Mouse (Mus musculus) limb, embryonic 12.5 days (tissue): Measurements from ENCODE around the gene Oprm1. TPM values are rescaled to one million over a fixed set of nuclear protein-coding genes. Genes with fewer than 3 reads are reported as not detected.
"Not testable (repeated sequence)": the region's sequence is repeated elsewhere in the genome, so short reads cannot be mapped to it uniquely, and the experiment has no call there.

Source experiments
- ATAC-seq: fragments of 200-750 bp; cut with Nextera tagmentation; 2 replicates; pipeline ENCODE4 v1.8.0; 2017; ENCODE audit warnings: low read depth, moderate TSS enrichment; ENCODE audit not compliant: insufficient number of reproducible peaks, insufficient read depth, low FRiP score, low TSS enrichment
- H3K27ac ChIP-seq: fragments of 300-500 bp; sonication (generic); 2 replicates; pipeline ENCODE4 v1.5.1; 2016; ENCODE audit warnings: mild to moderate bottlenecking, moderate library complexity
- H3K27me3 ChIP-seq: fragments of 300-500 bp; sonication (generic); 2 replicates; pipeline ENCODE4 v1.6.1; 2016; ENCODE audit warnings: mild to moderate bottlenecking, moderate library complexity
- H3K36me3 ChIP-seq: fragments of 300-500 bp; sonication (generic); 2 replicates; pipeline ENCODE4 v1.6.1; 2016; ENCODE audit warnings: mild to moderate bottlenecking, moderate library complexity
- H3K4me1 ChIP-seq: fragments of 300-500 bp; sonication (generic); replicated peaks from 2 replicates; pipeline ENCODE4 v1.6.1; 2016
- H3K4me2 ChIP-seq: fragments of 300-500 bp; sonication (generic); 2 replicates; pipeline ENCODE4 v1.6.1; 2016; ENCODE audit warnings: mild to moderate bottlenecking, moderate library complexity
- H3K4me3 ChIP-seq: fragments of 300-500 bp; sonication (generic); replicated peaks from 2 replicates; pipeline ENCODE4 v1.5.1; 2016; ENCODE audit warnings: mild to moderate bottlenecking
- H3K9ac ChIP-seq: fragments of 300-500 bp; sonication (generic); replicated peaks from 2 replicates; pipeline ENCODE4 v1.6.1; 2016; ENCODE audit warnings: mild to moderate bottlenecking, moderate library complexity
- H3K9me3 ChIP-seq: fragments of 300-500 bp; sonication (generic); 2 replicates; pipeline ENCODE4 v1.6.1; 2016; ENCODE audit warnings: mild to moderate bottlenecking, moderate library complexity
- WGBS: fragments of 180-500 bp; shearing (Covaris S2); methylation state at CpG from one replicate; pipeline ENCODE4 v1.1.7; 2016; 5-methylcytosine and 5-hydroxymethylcytosine counted together
- polyA plus RNA-seq: library from polyadenylated mRNA; unstranded; fragments of >200 nt; fragmentation: Nextera tagmentation; extraction: Ambion mirVana; gene quantifications from 2 replicates; pipeline ENCODE4 v1.2.1, GENCODE M21; 2016

The Oprm1 gene
- polyA plus RNA-seq, 1 experiment from 2014 or later, result not detected

DNA sequence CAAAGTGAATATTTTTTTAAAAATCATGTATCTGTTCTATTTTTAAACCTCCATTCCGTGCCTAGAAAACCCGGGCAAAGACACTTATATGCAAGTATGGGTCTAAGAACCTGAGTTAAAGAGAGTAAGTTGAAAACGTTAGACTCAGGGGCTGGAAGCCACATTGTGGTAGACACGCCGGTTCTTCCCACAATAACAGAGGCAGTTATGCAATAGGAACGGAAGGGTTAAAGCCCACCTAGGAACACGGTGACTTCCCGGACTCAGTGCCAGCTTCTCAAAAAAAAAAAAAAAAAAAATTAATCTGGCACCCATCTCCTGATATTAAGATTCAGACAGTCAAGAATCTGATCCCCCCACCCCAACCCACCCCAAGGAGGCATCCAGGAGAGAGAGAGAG lies 221.5 kb downstream of the Oprm1 start:
- Histone ChIP-seq H3K4me3 (peak overlapping the region; percentile 19; the same call in 1 of the 2 replicates), H3K4me2 (peak overlapping the region; percentile 49), H3K4me1 (peaks cover 9% of the 10 kb centered on the region; the same call in 1 of the 2 replicates), H3K9ac (no peak overlapping the region), H3K27me3 (no peaks in the 10 kb centered on the region), H3K36me3 (no peaks in the 10 kb centered on the region), H3K27ac (no peak overlapping the region), H3K9me3 (no peaks in the 10 kb centered on the region)
- no peak for ATAC-seq
- WGBS, result 52% methylated on average over 8 of the region's 8 CpGs

DNA sequence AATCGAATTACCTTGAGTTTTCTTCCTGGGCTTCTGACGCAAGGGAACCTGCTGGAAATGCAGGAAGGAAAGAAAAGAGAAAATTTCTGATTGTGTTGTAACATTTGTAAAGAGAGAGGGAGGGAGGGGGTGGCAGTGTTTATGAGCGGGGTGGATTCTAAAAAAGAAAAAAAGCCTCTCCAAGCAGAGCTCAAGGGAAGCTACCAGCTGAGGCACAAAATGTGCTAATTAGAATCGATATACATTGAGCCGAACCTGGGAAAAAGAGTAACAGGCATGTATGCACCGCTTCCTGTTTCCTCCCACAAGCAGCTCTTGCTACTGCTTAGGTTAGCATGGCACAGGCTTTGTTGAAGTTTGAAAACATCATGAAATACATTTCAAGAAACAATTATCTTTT lies 221.9 kb downstream of the Oprm1 start:
- peaks cover 9% of the 10 kb centered on the region; the same call in 1 of the 2 replicates for H3K4me1 ChIP-seq
- no peaks in the 10 kb centered on the region for H3K9me3 ChIP-seq
- no peak overlapping the region for H3K27ac ChIP-seq
- no peak overlapping the region for H3K9ac ChIP-seq
- no peak for ATAC-seq
- 21% methylated on average over 6 of the region's 6 CpGs for WGBS
- peak overlapping the region; percentile 19; the same call in 1 of the 2 replicates for H3K4me3 ChIP-seq
- peak overlapping the region; percentile 49 for H3K4me2 ChIP-seq
- no peaks in the 10 kb centered on the region for H3K27me3 ChIP-seq
- H3K36me3 ChIP-seq, result no peaks in the 10 kb centered on the region

DNA sequence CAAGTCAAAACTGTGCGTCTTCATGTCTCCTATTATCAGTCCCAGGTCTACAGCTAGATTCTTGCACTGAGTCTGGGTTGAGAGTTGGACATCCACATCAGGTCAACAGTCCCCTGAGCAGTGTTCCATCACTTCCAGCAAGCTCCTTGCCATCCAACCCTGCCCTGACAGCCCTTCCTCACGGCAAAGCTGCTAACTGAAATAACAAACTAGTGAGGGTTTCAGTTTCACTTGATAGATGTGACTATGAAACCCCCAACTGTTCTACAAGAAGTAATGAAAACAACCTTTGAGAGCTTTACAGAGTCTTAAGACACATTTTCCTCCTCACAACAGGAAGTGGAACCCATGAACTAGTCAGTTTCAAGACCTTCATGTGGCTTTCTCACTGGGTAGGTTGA lies 224.4 kb downstream of the Oprm1 start:
- H3K27ac ChIP-seq, result no peak overlapping the region
- H3K4me3 ChIP-seq, result no peak overlapping the region
- 73% methylated on average over 2 of the region's 2 CpGs for WGBS
- ATAC-seq, result no peak
- H3K4me1 ChIP-seq, result peaks cover 9% of the 10 kb centered on the region; the same call in 1 of the 2 replicates
- no peaks in the 10 kb centered on the region for H3K9me3 ChIP-seq
- no peaks in the 10 kb centered on the region for H3K27me3 ChIP-seq
- no peak overlapping the region for H3K4me2 ChIP-seq
- H3K36me3 ChIP-seq, result no peaks in the 10 kb centered on the region
- no peak overlapping the region for H3K9ac ChIP-seq

DNA sequence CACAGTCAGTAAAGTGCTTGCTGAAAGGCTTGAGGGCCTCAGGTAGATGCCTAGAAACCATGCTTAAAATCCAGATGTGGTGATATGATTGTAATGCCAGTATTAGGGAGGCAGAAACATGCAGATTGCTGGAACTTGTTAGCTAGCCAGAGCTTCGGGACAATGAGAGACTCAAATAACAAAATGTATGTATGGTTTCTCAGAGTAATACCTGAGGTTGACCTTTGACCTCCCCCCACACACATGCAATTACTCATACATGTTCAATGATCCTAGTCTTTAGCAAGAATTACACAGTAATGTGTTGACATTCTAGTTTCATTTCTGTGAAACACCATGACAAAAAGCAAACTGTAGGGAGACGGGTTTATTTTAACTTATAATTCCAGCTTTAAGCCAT lies 225.1 kb downstream of the Oprm1 start:
- Histone ChIP-seq H3K9ac (no peak overlapping the region), H3K27ac (no peak overlapping the region), H3K36me3 (no peaks in the 10 kb centered on the region), H3K4me2 (no peak overlapping the region), H3K27me3 (no peaks in the 10 kb centered on the region), H3K4me1 (peaks cover 13% of the 10 kb centered on the region; the same call in 1 of the 2 replicates), H3K9me3 (no peaks in the 10 kb centered on the region), H3K4me3 (no peak overlapping the region)
- WGBS, result 82% methylated on average over 2 of the region's 2 CpGs
- ATAC-seq, result no peak

DNA sequence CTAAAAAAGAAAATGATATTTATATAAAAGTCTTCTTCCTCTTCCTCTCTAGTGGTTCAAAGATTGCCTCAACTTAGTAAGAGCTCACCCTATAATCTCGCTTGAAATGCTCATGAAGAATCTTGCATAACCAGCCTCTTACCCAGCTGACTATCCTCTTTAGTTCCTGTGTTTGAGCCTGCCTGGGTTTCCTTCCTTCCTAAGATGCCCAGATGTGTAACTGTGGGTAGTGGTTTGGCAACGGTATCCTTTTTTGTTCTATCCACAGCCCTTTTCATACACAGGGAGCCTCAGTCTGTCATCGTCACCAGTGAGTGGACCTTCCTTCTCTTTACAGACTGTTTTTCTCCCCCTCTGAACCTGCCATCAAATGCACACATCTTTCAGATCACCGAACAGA lies 227.9 kb downstream of the Oprm1 start:
- H3K9ac ChIP-seq, result no peak overlapping the region
- no peak overlapping the region for H3K4me3 ChIP-seq
- no peak for ATAC-seq
- no peak overlapping the region for H3K4me2 ChIP-seq
- H3K36me3 ChIP-seq, result no peaks in the 10 kb centered on the region
- no peaks in the 10 kb centered on the region for H3K9me3 ChIP-seq
- H3K27ac ChIP-seq, result no peak overlapping the region
- 89% methylated on average over 4 of the region's 4 CpGs for WGBS
- no peaks in the 10 kb centered on the region for H3K27me3 ChIP-seq
- 0 out of 2 replicates have a peak, but pooled peaks cover 4% of the 10 kb centered on the region for H3K4me1 ChIP-seq

DNA sequence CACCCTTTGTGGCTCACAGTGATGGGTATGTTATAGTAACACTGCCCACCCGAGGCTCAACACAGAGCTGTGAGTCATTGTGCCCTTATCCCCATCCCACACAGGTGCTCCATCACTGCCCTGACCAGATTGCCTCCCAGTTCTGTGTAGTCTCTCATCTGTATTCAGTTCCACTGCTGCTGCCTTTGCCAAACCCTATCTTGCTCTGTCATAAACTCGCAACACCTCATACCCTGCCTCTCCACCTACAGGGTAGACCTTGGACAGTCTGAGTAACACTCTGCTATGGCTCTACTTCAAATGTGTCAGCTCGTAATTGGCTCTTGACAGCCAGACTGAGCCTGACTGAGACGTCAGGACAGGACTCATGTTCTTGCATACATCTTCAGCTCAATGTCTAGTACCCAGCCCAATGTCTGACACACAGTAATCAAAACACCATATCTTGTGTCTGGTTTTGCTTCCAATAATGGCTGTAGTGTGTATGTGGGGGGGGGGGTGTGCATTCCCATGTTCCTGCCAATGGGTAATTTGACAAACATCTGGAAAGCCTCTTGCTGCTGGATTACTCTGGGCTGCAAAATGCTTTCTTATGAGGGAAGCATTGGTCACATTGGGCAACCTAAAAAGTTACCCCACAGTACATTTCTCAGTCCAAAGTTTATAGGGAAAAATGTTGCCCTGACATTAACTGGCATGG lies 229.2 kb downstream of the Oprm1 start:
- Histone ChIP-seq H3K36me3 (no peaks in the 10 kb centered on the region), H3K27me3 (no peaks in the 10 kb centered on the region), H3K9me3 (no peaks in the 10 kb centered on the region), H3K9ac (no peak overlapping the region), H3K27ac (0 out of 2 replicates have a peak overlapping the region, but pooled peaks have one; percentile 23), H3K4me3 (no peak overlapping the region), H3K4me2 (no peak overlapping the region), H3K4me1 (0 out of 2 replicates have a peak, but pooled peaks cover 4% of the 10 kb centered on the region)
- peak; percentile 26; the same call in 1 of the 2 replicates for ATAC-seq
- 58% methylated on average over 4 of the region's 4 CpGs for WGBS

DNA sequence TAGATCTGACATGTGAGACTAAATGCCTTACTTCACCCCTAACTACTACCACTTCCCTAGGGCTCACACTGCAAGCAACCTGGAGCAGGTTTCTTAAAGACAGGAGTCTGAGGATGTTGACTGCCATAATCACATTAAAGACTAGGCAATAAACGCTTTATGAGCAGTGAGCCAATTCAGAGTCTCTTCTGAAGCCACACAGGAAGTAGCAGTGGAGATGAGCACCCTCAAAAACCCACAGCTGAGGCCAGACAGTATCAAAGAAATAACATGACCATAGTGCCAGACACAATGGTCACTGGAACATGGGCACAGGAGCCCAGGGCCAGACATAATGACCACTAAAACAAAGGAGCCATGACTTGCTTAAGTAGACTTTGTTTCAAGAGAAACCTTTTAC lies 230.2 kb downstream of the Oprm1 start:
- no peak overlapping the region for H3K9ac ChIP-seq
- no peak overlapping the region for H3K4me2 ChIP-seq
- no peak overlapping the region for H3K4me3 ChIP-seq
- 75% methylated on average over 1 of the region's 1 CpGs for WGBS
- H3K36me3 ChIP-seq, result no peaks in the 10 kb centered on the region
- 0 out of 2 replicates have a peak, but pooled peaks cover 4% of the 10 kb centered on the region for H3K4me1 ChIP-seq
- ATAC-seq, result no peak
- H3K27ac ChIP-seq, result no peak overlapping the region
- no peaks in the 10 kb centered on the region for H3K9me3 ChIP-seq
- no peaks in the 10 kb centered on the region for H3K27me3 ChIP-seq

DNA sequence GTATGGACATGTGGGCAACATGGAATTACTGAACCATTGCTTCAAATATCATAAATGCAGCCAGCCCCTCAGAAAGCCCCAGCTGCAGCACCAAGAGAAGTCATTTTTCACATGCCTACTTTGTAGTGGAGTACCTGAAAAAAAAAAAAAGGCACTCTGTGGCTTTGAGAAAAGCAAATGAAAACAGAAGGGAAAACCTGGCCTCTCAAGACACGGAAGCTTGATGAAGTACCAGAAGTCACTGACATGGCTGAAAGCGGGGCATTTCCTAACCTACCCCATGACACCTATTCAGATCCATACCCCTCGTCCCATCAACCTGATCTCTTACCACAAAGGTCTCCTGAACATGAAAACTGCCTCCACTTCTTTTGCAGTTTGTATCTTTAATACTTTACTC lies 238.6 kb downstream of the Oprm1 start:
- no peaks in the 10 kb centered on the region for H3K9me3 ChIP-seq
- no peak overlapping the region for H3K27ac ChIP-seq
- 77% methylated on average over 3 of the region's 3 CpGs for WGBS
- no peak overlapping the region for H3K9ac ChIP-seq
- no peak overlapping the region for H3K4me3 ChIP-seq
- no peaks in the 10 kb centered on the region for H3K27me3 ChIP-seq
- no peaks in the 10 kb centered on the region for H3K4me1 ChIP-seq
- H3K4me2 ChIP-seq, result no peak overlapping the region
- ATAC-seq, result no peak
- no peaks in the 10 kb centered on the region for H3K36me3 ChIP-seq

DNA sequence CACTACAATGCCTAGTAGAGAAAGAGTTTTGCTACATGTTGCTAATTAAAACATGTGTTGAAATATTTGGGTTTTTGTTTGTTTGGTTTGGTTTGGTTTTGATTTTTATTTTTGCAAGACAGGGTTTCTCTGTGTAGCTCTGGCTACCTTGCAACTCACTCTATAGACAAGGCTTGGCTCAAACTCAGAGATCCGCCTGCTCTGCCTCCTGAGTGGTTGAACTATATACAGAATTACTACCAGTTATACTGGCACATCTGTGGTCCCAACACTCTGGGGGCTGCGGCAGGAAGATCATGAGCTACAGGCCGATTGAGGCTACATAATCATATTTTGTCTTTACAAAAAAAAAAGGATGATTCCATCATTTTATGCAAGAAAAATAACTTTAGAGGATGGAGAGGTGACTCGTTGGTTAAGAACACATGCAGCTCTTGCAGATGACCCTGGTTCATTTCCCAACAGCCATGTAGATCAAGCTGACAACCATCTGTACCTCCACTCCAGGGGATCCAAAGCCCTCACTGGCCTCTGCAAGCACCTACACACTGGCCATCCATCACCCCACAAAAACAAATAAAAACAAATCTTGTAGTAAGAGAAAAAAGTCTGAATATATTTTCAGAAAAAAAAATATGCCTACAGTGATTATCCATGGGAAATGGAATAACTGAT lies 240.4 kb downstream of the Oprm1 start:
- Histone ChIP-seq H3K9ac (no peak overlapping the region), H3K36me3 (no peaks in the 10 kb centered on the region), H3K27me3 (no peaks in the 10 kb centered on the region), H3K27ac (no peak overlapping the region), H3K4me2 (no peak overlapping the region), H3K9me3 (no peaks in the 10 kb centered on the region), H3K4me3 (no peak overlapping the region), H3K4me1 (no peaks in the 10 kb centered on the region)
- no peak for ATAC-seq
- WGBS, result 87% methylated on average over 4 of the region's 4 CpGs

DNA sequence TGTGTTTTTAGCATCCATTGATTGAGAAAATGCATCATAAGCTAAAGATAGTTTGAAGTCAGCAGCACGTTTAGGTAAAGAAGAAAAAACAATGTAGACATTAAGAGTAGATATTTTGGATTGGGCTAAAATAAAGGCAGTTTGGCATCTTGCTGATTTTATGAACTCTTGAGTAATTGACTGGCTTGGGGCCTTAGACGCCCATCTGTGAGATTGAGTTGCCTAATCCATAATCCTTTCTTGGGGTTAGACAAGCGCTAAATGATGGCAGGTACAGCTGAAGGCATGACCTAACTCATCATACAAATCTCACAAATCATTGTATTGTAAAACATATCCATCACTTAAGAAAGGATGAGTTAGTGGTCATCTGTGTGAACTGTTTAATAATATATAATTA lies 241.0 kb downstream of the Oprm1 start:
- no peaks in the 10 kb centered on the region for H3K4me1 ChIP-seq
- no peaks in the 10 kb centered on the region for H3K27me3 ChIP-seq
- H3K9me3 ChIP-seq, result no peaks in the 10 kb centered on the region
- 79% methylated on average over 3 of the region's 3 CpGs for WGBS
- H3K4me2 ChIP-seq, result no peak overlapping the region
- no peak overlapping the region for H3K9ac ChIP-seq
- ATAC-seq, result no peak
- H3K27ac ChIP-seq, result no peak overlapping the region
- H3K4me3 ChIP-seq, result no peak overlapping the region
- H3K36me3 ChIP-seq, result no peaks in the 10 kb centered on the region

DNA sequence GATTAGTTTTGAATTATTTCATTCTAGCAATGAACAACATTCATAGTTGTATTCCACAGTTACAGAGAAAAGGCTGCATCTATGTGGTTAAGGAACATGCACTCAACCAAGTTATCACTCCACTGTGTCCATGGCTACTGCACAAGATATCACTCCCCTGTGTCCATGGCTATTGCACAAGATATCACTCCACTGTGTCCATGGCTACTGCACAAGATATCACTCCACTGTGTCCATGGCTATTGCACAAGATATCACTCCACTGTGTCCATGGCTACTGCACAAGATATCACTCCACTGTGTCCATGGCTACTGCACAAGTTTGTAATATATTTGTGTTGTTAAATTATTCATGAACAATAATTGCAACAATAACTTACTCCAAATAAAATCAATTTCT lies 245.6 kb downstream of the Oprm1 start:
- not testable (repeated sequence) for ATAC-seq, H3K4me1 ChIP-seq, H3K9ac ChIP-seq, H3K27ac ChIP-seq, H3K4me3 ChIP-seq, H3K27me3 ChIP-seq, H3K4me2 ChIP-seq, H3K36me3 ChIP-seq, H3K9me3 ChIP-seq
